Mouse (Mus musculus) forebrain, embryonic 11.5 days (tissue): ENCODE results near the gene Hes5. TPM values are rescaled to one million over a fixed set of nuclear protein-coding genes. Genes with fewer than 3 reads are reported as not detected.

ENCODE experiments used
- ATAC-seq: fragments of 200-750 bp; cut with Nextera tagmentation; replicated peaks from 2 replicates; pipeline ENCODE4 v1.8.0; 2017; ENCODE audit warnings: moderate TSS enrichment; ENCODE audit not compliant: low FRiP score
- DNase-seq: peaks from one replicate; pipeline ENCODE4 v3.0.0-alpha.2; 2017; ENCODE audit warnings: low spot score
- H3K27ac ChIP-seq: fragments of 300-500 bp; sonication (generic); 2 replicates; pipeline ENCODE4 v1.5.1; 2014; ENCODE audit warnings: low read depth, low read length
- H3K27me3 ChIP-seq: fragments of 300-500 bp; sonication (generic); 2 replicates; pipeline ENCODE4 v1.6.1; 2014; ENCODE audit warnings: mild to moderate bottlenecking, low read length, mixed read lengths; ENCODE audit not compliant: control insufficient read depth, insufficient read depth
- H3K36me3 ChIP-seq: fragments of 300-500 bp; sonication (generic); 2 replicates; pipeline ENCODE4 v1.6.1; 2014; ENCODE audit warnings: mild to moderate bottlenecking, low read length, moderate library complexity, mixed read lengths; ENCODE audit not compliant: control insufficient read depth, insufficient read depth
- H3K4me1 ChIP-seq: fragments of 300-500 bp; sonication (generic); replicated peaks from 2 replicates; pipeline ENCODE4 v1.6.1; 2014; ENCODE audit warnings: low read length, mixed read lengths; ENCODE audit not compliant: control insufficient read depth, insufficient read depth
- H3K4me2 ChIP-seq: fragments of 300-500 bp; sonication (generic); 2 replicates; pipeline ENCODE4 v1.6.1; 2014; ENCODE audit warnings: low read depth, mild to moderate bottlenecking, low read length, moderate library complexity, mixed read lengths; ENCODE audit not compliant: severe bottlenecking
- H3K4me3 ChIP-seq: fragments of 300-500 bp; sonication (generic); 2 replicates; pipeline ENCODE4 v1.5.1; 2014; ENCODE audit warnings: low read depth, low read length
- H3K9ac ChIP-seq: fragments of 300-500 bp; sonication (generic); 2 replicates; pipeline ENCODE4 v1.6.1; 2014; ENCODE audit warnings: low read length
- H3K9me3 ChIP-seq: fragments of 300-500 bp; sonication (generic); 2 replicates; pipeline ENCODE4 v1.6.1; 2016; ENCODE audit warnings: low read length, mixed read lengths; ENCODE audit not compliant: control insufficient read depth
- WGBS: fragments of 180-500 bp; shearing (Covaris S2); extraction: QIAGEN DNeasy Blood & Tissue Kit; methylation state at CpG from one replicate; pipeline ENCODE4 v1.1.7; 2014; 5-methylcytosine and 5-hydroxymethylcytosine counted together
- polyA plus RNA-seq: library from polyadenylated mRNA; unstranded; fragments of >200 nt; fragmentation: Nextera tagmentation; extraction: Ambion mirVana; gene quantifications from 2 replicates; pipeline ENCODE4 v1.2.1, GENCODE M21; 2014

The Hes5 gene
- polyA plus RNA-seq = 313 and 318 TPM in 2 replicates

GRCm38 (mm10) chr4:154960690-154961225, at the start of gene Hes5:
Hes5 (plus strand) TSS chr4:154960923.
- peaks cover 4% of the 10 kb centered on the region; the same call in 1 of the 2 replicates for H3K36me3 ChIP-seq
- H3K9ac ChIP-seq = peak within 1 kb of the TSS; percentile 99
- peak; percentile 97 for DNase-seq
- WGBS = under 1% methylated on average over 65 of the region's 65 CpGs
- H3K4me2 ChIP-seq = peak within 1 kb of the TSS; percentile 87
- H3K27ac ChIP-seq = peak within 1 kb of the TSS; percentile 98
- H3K9me3 ChIP-seq = no peaks in the 10 kb centered on the region
- peak; percentile 75 for ATAC-seq
- H3K4me1 ChIP-seq = peaks cover 50% of the 10 kb centered on the region
- H3K27me3 ChIP-seq = peaks cover 22% of the 10 kb centered on the region
- H3K4me3 ChIP-seq = peak within 1 kb of the TSS; percentile 97

GRCm38 (mm10) chr4:154911644-154912043, 49.1 kb upstream of the Hes5 start:
- Histone ChIP-seq H3K4me3 (no peak overlapping the region), H3K4me1 (peaks cover 8% of the 10 kb centered on the region; the same call in 1 of the 2 replicates), H3K27ac (no peak overlapping the region), H3K4me2 (no peak overlapping the region), H3K9me3 (no peaks in the 10 kb centered on the region), H3K9ac (no peak overlapping the region), H3K36me3 (no peaks in the 10 kb centered on the region), H3K27me3 (no peaks in the 10 kb centered on the region)
- DNase-seq (no peak), ATAC-seq (no peak)
- 73% methylated on average over 2 of the region's 2 CpGs for WGBS

GRCm38 (mm10) chr4:154913845-154914244, 46.9 kb upstream of the Hes5 start:
- no peaks in the 10 kb centered on the region for H3K36me3 ChIP-seq
- no peaks in the 10 kb centered on the region for H3K9me3 ChIP-seq
- H3K9ac ChIP-seq = no peak overlapping the region
- DNase-seq (no peak), ATAC-seq (no peak)
- H3K27ac ChIP-seq = no peak overlapping the region
- 98% methylated on average over 3 of the region's 3 CpGs for WGBS
- no peaks in the 10 kb centered on the region for H3K27me3 ChIP-seq
- H3K4me3 ChIP-seq = no peak overlapping the region
- no peak overlapping the region for H3K4me2 ChIP-seq
- peaks cover 5% of the 10 kb centered on the region; the same call in 1 of the 2 replicates for H3K4me1 ChIP-seq

GRCm38 (mm10) chr4:154914252-154914651, 46.5 kb upstream of the Hes5 start:
- Histone ChIP-seq H3K9me3 (no peaks in the 10 kb centered on the region), H3K27me3 (no peaks in the 10 kb centered on the region), H3K4me3 (no peak overlapping the region), H3K36me3 (no peaks in the 10 kb centered on the region), H3K9ac (no peak overlapping the region), H3K4me1 (peaks cover 5% of the 10 kb centered on the region; the same call in 1 of the 2 replicates), H3K27ac (no peak overlapping the region), H3K4me2 (no peak overlapping the region)
- DNase-seq (no peak), ATAC-seq (no peak)
- WGBS = 96% methylated on average over 4 of the region's 4 CpGs

GRCm38 (mm10) chr4:154914707-154915106, 46.0 kb upstream of the Hes5 start:
- DNase-seq = no peak
- Histone ChIP-seq H3K4me3 (no peak overlapping the region), H3K27me3 (no peaks in the 10 kb centered on the region), H3K9me3 (no peaks in the 10 kb centered on the region), H3K4me1 (peaks cover 5% of the 10 kb centered on the region; the same call in 1 of the 2 replicates), H3K4me2 (no peak overlapping the region), H3K27ac (no peak overlapping the region), H3K36me3 (no peaks in the 10 kb centered on the region), H3K9ac (no peak overlapping the region)
- WGBS = 86% methylated on average over 3 of the region's 3 CpGs
- no peak for ATAC-seq

GRCm38 (mm10) chr4:154915286-154915685, 45.4 kb upstream of the Hes5 start:
- Histone ChIP-seq H3K4me1 (peaks cover 5% of the 10 kb centered on the region; the same call in 1 of the 2 replicates), H3K27me3 (no peaks in the 10 kb centered on the region), H3K27ac (no peak overlapping the region), H3K4me3 (no peak overlapping the region), H3K4me2 (no peak overlapping the region), H3K36me3 (no peaks in the 10 kb centered on the region), H3K9ac (no peak overlapping the region), H3K9me3 (no peaks in the 10 kb centered on the region)
- ATAC-seq = no peak
- no peak for DNase-seq
- WGBS = 89% methylated on average over 10 of the region's 10 CpGs

- ATAC-seq (no peak), DNase-seq (no peak)
- no peak overlapping the region for H3K4me3 ChIP-seq
- H3K4me2 ChIP-seq = no peak overlapping the region
- WGBS = 87% methylated on average over 4 of the region's 4 CpGs
- no peaks in the 10 kb centered on the region for H3K36me3 ChIP-seq
- no peak overlapping the region for H3K27ac ChIP-seq
- no peaks in the 10 kb centered on the region for H3K27me3 ChIP-seq
- H3K9me3 ChIP-seq = no peaks in the 10 kb centered on the region
- no peak overlapping the region for H3K9ac ChIP-seq
- H3K4me1 ChIP-seq = no peaks in the 10 kb centered on the region
Measured at GRCm38 (mm10) chr4:154916662-154917061, 44.1 kb upstream of the Hes5 start.

GRCm38 (mm10) chr4:154922291-154922690, 38.4 kb upstream of the Hes5 start:
- Histone ChIP-seq H3K4me1 (no peaks in the 10 kb centered on the region), H3K9me3 (no peaks in the 10 kb centered on the region), H3K27me3 (no peaks in the 10 kb centered on the region), H3K4me2 (no peak overlapping the region), H3K27ac (no peak overlapping the region), H3K9ac (no peak overlapping the region), H3K36me3 (no peaks in the 10 kb centered on the region), H3K4me3 (no peak overlapping the region)
- ATAC-seq = no peak
- DNase-seq = no peak
- 84% methylated on average over 4 of the region's 4 CpGs for WGBS

- no peak overlapping the region for H3K4me3 ChIP-seq
- no peak overlapping the region for H3K9ac ChIP-seq
- no peak overlapping the region for H3K4me2 ChIP-seq
- 85% methylated on average over 5 of the region's 5 CpGs for WGBS
- H3K27ac ChIP-seq = no peak overlapping the region
- no peak for ATAC-seq
- H3K9me3 ChIP-seq = no peaks in the 10 kb centered on the region
- H3K36me3 ChIP-seq = no peaks in the 10 kb centered on the region
- no peaks in the 10 kb centered on the region for H3K27me3 ChIP-seq
- DNase-seq = no peak
- no peaks in the 10 kb centered on the region for H3K4me1 ChIP-seq
Measured at GRCm38 (mm10) chr4:154922931-154923330, 37.8 kb upstream of the Hes5 start.
